In genomic region chr4:140813358-140814185, GRCm38 (mm10) we compare ENCODE assay signal across 9 mouse cellular contexts. TPM values are rescaled to one million over a fixed set of nuclear protein-coding genes. Genes with fewer than 3 reads are reported as not detected.
A peak's percentile ranks its signal among the peaks of the same experiment; 100 is the strongest.
DNase-seq lines count a peak whose midpoint lies in the region; ATAC-seq and TF ChIP-seq lines count a peak whose summit lies in the region.
"Had no signal": no experiment of that assay in that cellular context is flagged by ENCODE, and none has a peak within 500 bp of the region (broad histone marks: within the 10 kb centered on the region; RNA-seq: fewer than 3 reads in every experiment).

No protein-coding gene starts in this region.

- peak overlapping the region; percentile 67 for H3K27ac ChIP-seq in kidney, embryonic 15.5 days
- no peak overlapping the region for H3K27ac ChIP-seq in forebrain, embryonic 15.5 days (replicated peaks)
- H3K27ac ChIP-seq in liver, postnatal 0 days (ENCODE audit: low read depth): no peak overlapping the region

- no peak overlapping the region for H3K9ac ChIP-seq in kidney, embryonic 15.5 days
- H3K9ac ChIP-seq in forebrain, embryonic 15.5 days (replicated peaks): no peak overlapping the region
- H3K9ac ChIP-seq in liver, postnatal 0 days (replicated peaks): no peak overlapping the region

- TF ChIP-seq EP300 in liver, postnatal 0 days (IDR thresholded peaks at IDR 0.05; ENCODE audit: low read depth): no peak

- WGBS in kidney, embryonic 15.5 days: 9% methylated on average over 13 of the region's 13 CpGs
- 21% methylated on average over 13 of the region's 13 CpGs for WGBS in forebrain, embryonic 15.5 days
- 37% methylated on average over 13 of the region's 13 CpGs for WGBS in liver, postnatal 0 days (ENCODE audit: insufficient replicate concordance)

- no peak for ATAC-seq in kidney, embryonic 15.5 days (replicated peaks; ENCODE audit: low FRiP score)
- ATAC-seq in forebrain, embryonic 15.5 days (replicated peaks): no peak
- ATAC-seq in liver, postnatal 0 days: no peak
- ATAC-seq in erythroid progenitor cell, adult 5-6 weeks (replicated peaks; ENCODE audit: low FRiP score, poor library complexity, severe bottlenecking): no peak

- H3K27me3 ChIP-seq in kidney, embryonic 15.5 days: peaks cover 7% of the 10 kb centered on the region; the same call in 1 of the 2 replicates
- 0 out of 2 replicates have a peak, but pooled peaks cover 7% of the 10 kb centered on the region for H3K27me3 ChIP-seq in forebrain, embryonic 15.5 days
- H3K27me3 ChIP-seq in liver, postnatal 0 days (ENCODE audit: insufficient read depth, low read length): 0 out of 2 replicates have a peak, but pooled peaks cover 8% of the 10 kb centered on the region

- peaks cover 51% of the 10 kb centered on the region for H3K4me1 ChIP-seq in kidney, embryonic 15.5 days
- H3K4me1 ChIP-seq in forebrain, embryonic 15.5 days: peaks cover 15% of the 10 kb centered on the region
- H3K4me1 ChIP-seq in liver, postnatal 0 days (ENCODE audit: insufficient read depth): peaks cover 46% of the 10 kb centered on the region

- H3K4me2 ChIP-seq in kidney, embryonic 15.5 days: peak overlapping the region; percentile 85
- H3K4me2 ChIP-seq in forebrain, embryonic 15.5 days (replicated peaks): peak overlapping the region; percentile 36; the same call in 1 of the 2 replicates
- peak overlapping the region; percentile 81 for H3K4me2 ChIP-seq in liver, postnatal 0 days (ENCODE audit: low read depth, low read length)

- DNase-seq in kidney, postnatal 14 days: no peak
- DNase-seq in MEL-GATA-1-ER (ENCODE audit: extremely low read depth, low read depth): peak; percentile 6
- DNase-seq in liver, postnatal 0 days: no peak
- no peak for DNase-seq in cerebellum, adult 9-11 months
- DNase-seq in adrenal gland, postnatal 36 days: no peak
- DNase-seq: layer of hippocampus, postnatal 36 days had no signal

- H3K36me3 ChIP-seq in kidney, embryonic 15.5 days: no peaks in the 10 kb centered on the region
- no peaks in the 10 kb centered on the region for H3K36me3 ChIP-seq in forebrain, embryonic 15.5 days
- no peaks in the 10 kb centered on the region for H3K36me3 ChIP-seq in liver, postnatal 0 days (replicated peaks; ENCODE audit: insufficient read depth, low read length)

- no peak for TF ChIP-seq CTCF in liver, postnatal 0 days (IDR thresholded peaks at IDR 0.05; ENCODE audit: low read depth)

- peak overlapping the region; percentile 49 for H3K4me3 ChIP-seq in kidney, embryonic 15.5 days (replicated peaks)
- no peak overlapping the region for H3K4me3 ChIP-seq in forebrain, embryonic 15.5 days
- peak overlapping the region; percentile 52 for H3K4me3 ChIP-seq in liver, postnatal 0 days (ENCODE audit: low read depth, low read length)

- H3K9me3 ChIP-seq in kidney, embryonic 15.5 days (replicated peaks): no peaks in the 10 kb centered on the region
- no peaks in the 10 kb centered on the region for H3K9me3 ChIP-seq in forebrain, embryonic 15.5 days
- H3K9me3 ChIP-seq in liver, postnatal 0 days (ENCODE audit: low read length): no peaks in the 10 kb centered on the region

RNA-seq across cellular contexts. Expression of gene Padi3, which starts 3.1 kb away (rescaled TPM):
- polyA plus RNA-seq in kidney, embryonic 15.5 days (2015; fragmentation: Nextera tagmentation; extraction: Ambion mirVana): 0.05 and 0.08 TPM in 2 replicates
- polyA plus RNA-seq in forebrain, embryonic 15.5 days (2015; fragmentation: Nextera tagmentation; extraction: Ambion mirVana): not detected in 2 replicates
- 0.06 and 0.11 TPM in 2 replicates for polyA plus RNA-seq in liver, postnatal 0 days (2015; fragmentation: Nextera tagmentation; extraction: Ambion mirVana)
- not detected in 2 replicates for total RNA-seq in erythroid progenitor cell, adult 5-6 weeks (2015; ENCODE audit: low replicate concordance)
- not detected in 2 replicates for total RNA-seq in erythroid progenitor cell, adult 5-6 weeks (2017; ENCODE audit: low replicate concordance)
- not detected for total RNA-seq in adrenal gland, postnatal 36 days (2021)
- total RNA-seq: layer of hippocampus, postnatal 36 days had no signal

RNA-seq across cellular contexts. Expression of gene Padi1, which starts 32.0 kb away (rescaled TPM):
- polyA plus RNA-seq in kidney, embryonic 15.5 days (2015; fragmentation: Nextera tagmentation; extraction: Ambion mirVana): 0.21 and 0.26 TPM in 2 replicates
- polyA plus RNA-seq in forebrain, embryonic 15.5 days (2015; fragmentation: Nextera tagmentation; extraction: Ambion mirVana): not detected in 2 replicates
- polyA plus RNA-seq in liver, postnatal 0 days (2015; fragmentation: Nextera tagmentation; extraction: Ambion mirVana): 0.02 TPM in 1 of 2 replicates, not detected in the other
- not detected in 2 replicates for total RNA-seq in erythroid progenitor cell, adult 5-6 weeks (2015; ENCODE audit: low replicate concordance)
- not detected in 2 replicates for total RNA-seq in erythroid progenitor cell, adult 5-6 weeks (2017; ENCODE audit: low replicate concordance)
- not detected for total RNA-seq in adrenal gland, postnatal 36 days (2021)
- total RNA-seq: layer of hippocampus, postnatal 36 days had no signal

RNA-seq across cellular contexts. Expression of gene Padi4, which starts 39.5 kb away (rescaled TPM):
- polyA plus RNA-seq in kidney, embryonic 15.5 days (2015; fragmentation: Nextera tagmentation; extraction: Ambion mirVana): 1.1 and 1.4 TPM in 2 replicates
- 0.06 TPM in 1 of 2 replicates, not detected in the other for polyA plus RNA-seq in forebrain, embryonic 15.5 days (2015; fragmentation: Nextera tagmentation; extraction: Ambion mirVana)
- polyA plus RNA-seq in liver, postnatal 0 days (2015; fragmentation: Nextera tagmentation; extraction: Ambion mirVana): 3.6 and 4.5 TPM in 2 replicates
- total RNA-seq in erythroid progenitor cell, adult 5-6 weeks (2015; ENCODE audit: low replicate concordance): 8.0 and 15.1 TPM in 2 replicates
- total RNA-seq in erythroid progenitor cell, adult 5-6 weeks (2017; ENCODE audit: low replicate concordance): 4.1 and 15.1 TPM in 2 replicates
- total RNA-seq in adrenal gland, postnatal 36 days (2021): under 1 TPM; 0.23 to 0.63 TPM
- total RNA-seq: layer of hippocampus, postnatal 36 days had no signal
